Mouse (Mus musculus) neural tube, embryonic 15.5 days (tissue): ENCODE data around the gene Ciao1. TPM values are rescaled to one million over a fixed set of nuclear protein-coding genes. Genes with fewer than 3 reads are reported as not detected.
"Not testable (repeated sequence)": the region's sequence is repeated elsewhere in the genome, so short reads cannot be mapped to it uniquely, and the experiment has no call there.

ENCODE experiments used
- ATAC-seq: fragments of 200-750 bp; cut with Nextera tagmentation; 2 replicates; pipeline ENCODE4 v1.8.0; 2017; ENCODE audit warnings: mild to moderate bottlenecking, moderate TSS enrichment, moderate library complexity; ENCODE audit not compliant: low FRiP score
- H3K27ac ChIP-seq: fragments of 300-500 bp; sonication (generic); replicated peaks from 2 replicates; pipeline ENCODE4 v1.5.1; 2015; ENCODE audit warnings: mild to moderate bottlenecking, inconsistent platforms
- H3K27me3 ChIP-seq: fragments of 300-500 bp; sonication (generic); replicated peaks from 2 replicates; pipeline ENCODE4 v1.6.1; 2015; ENCODE audit warnings: inconsistent platforms
- H3K36me3 ChIP-seq: fragments of 300-500 bp; sonication (generic); 2 replicates; pipeline ENCODE4 v1.6.1; 2015; ENCODE audit warnings: inconsistent platforms
- H3K4me1 ChIP-seq: fragments of 300-500 bp; sonication (generic); 2 replicates; pipeline ENCODE4 v1.6.1; 2015; ENCODE audit warnings: inconsistent platforms
- H3K4me2 ChIP-seq: fragments of 300-500 bp; sonication (generic); 2 replicates; pipeline ENCODE4 v1.6.1; 2015; ENCODE audit warnings: inconsistent platforms, mild to moderate bottlenecking, moderate library complexity
- H3K4me3 ChIP-seq: fragments of 300-500 bp; sonication (generic); replicated peaks from 2 replicates; pipeline ENCODE4 v1.5.1; 2015; ENCODE audit warnings: mild to moderate bottlenecking, inconsistent platforms
- H3K9ac ChIP-seq: fragments of 300-500 bp; sonication (generic); replicated peaks from 2 replicates; pipeline ENCODE4 v1.6.1; 2015; ENCODE audit warnings: mild to moderate bottlenecking, inconsistent platforms
- H3K9me3 ChIP-seq: fragments of 300-500 bp; sonication (generic); replicated peaks from 2 replicates; pipeline ENCODE4 v1.6.1; 2016; ENCODE audit warnings: inconsistent platforms
- WGBS: fragments of 180-500 bp; shearing (Covaris S2); methylation state at CpG from one replicate; pipeline ENCODE4 v1.1.7; 2015; ENCODE audit warnings: mixed read lengths; 5-methylcytosine and 5-hydroxymethylcytosine counted together
- polyA plus RNA-seq: library from polyadenylated mRNA; unstranded; fragments of >200 nt; fragmentation: Nextera tagmentation; extraction: Ambion mirVana; gene quantifications from 2 replicates; pipeline ENCODE4 v1.2.1, GENCODE M21; 2015

Ciao1 gene
- polyA plus RNA-seq = 64.6 and 68.5 TPM in 2 replicates

DNA sequence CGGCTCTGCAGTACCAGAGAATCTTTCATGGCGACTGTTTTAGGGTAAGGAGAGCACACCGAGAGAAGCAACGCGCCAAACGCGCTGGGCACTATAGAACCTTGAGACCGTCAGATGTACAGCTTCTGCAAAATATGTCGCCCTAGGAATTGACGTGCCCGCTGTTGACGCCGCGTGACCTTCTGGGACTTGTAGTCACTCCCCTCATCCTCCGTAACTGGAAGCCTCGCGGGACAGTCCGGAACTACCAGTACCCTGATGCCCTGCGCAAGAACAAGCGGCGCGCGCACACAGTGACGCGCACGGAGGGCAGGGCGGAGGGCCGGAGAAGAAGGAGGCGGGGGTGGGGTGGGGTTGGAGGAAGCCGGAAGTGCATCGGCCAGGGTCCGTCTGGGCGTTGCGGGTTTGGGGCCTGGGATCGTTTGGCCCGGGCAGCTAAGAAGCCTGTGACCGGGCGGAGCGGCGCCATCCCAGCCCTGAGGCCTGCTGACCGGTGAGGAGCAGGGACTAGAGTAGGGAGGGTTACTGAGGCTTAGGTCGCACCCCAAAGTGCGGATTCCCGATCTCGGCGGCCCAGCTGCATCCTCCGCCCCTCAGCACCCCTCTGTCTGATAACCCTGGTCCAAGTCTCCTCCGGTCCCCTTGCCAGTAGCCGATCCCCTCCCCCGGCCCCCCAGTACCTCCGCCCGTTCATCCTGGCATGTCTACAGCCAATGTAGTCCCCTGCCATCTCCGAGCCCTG is at the start of gene Ciao1, which contains the start of gene Tmem127:
TSS of gene Ciao1 (minus strand) at position 225 of the 742 bp plus-strand sequence.
TSS of gene Tmem127 (plus strand) at position 317 of the 742 bp plus-strand sequence.
- Histone ChIP-seq H3K9ac (peak within 1 kb of the TSS; percentile 93), H3K27ac (peak within 1 kb of the TSS; percentile 87), H3K27me3 (no peaks in the 10 kb centered on the region), H3K4me2 (peak within 1 kb of the TSS; percentile 95), H3K4me1 (peaks cover 38% of the 10 kb centered on the region), H3K4me3 (peak within 1 kb of the TSS; percentile 86), H3K9me3 (no peaks in the 10 kb centered on the region), H3K36me3 (peaks cover 31% of the 10 kb centered on the region)
- ATAC-seq = peak; percentile 98
- under 1% methylated on average over 53 of the region's 53 CpGs for WGBS

DNA sequence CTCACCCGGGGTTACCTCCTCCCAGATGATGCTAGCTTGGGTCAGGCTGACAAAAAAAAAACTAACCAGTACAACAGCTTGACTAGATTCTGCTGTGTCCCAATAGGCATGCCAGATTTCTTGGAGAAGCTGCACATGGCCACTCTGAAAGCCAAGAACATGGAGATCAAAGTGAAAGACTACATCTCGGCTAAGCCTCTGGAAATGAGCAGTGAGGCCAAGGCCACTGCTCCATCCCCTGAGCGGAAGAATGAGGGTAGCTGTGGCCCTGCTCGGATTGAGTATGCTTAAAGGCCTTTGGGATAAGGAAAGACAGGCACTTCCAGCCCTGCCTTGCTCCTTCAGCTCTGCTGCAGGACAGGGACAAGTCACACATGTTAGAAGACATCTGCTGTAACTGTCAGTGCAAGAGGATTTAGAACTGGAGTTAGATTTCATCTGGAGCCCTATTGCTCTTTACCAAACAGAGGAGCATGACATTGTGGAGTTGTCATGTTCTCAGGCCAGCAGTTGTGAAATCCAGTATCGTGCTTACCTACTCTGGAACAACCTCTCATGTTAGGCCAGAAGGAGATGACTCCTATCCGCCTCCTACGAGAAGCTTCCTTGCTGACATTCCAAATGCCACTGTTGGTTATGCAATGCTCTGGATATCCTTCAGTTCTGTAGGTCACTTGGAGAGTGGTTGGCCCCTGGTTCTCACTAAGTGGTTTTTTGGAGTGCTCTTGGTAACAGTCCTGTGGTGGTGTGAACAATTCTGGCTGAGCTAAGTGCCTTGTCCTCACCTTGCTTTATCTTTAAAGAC is 49.6 kb upstream of the Ciao1 start:
- Histone ChIP-seq H3K27me3 (no peaks in the 10 kb centered on the region), H3K4me2 (no peak overlapping the region), H3K36me3 (peaks cover 81% of the 10 kb centered on the region), H3K4me1 (no peaks in the 10 kb centered on the region), H3K4me3 (no peak overlapping the region), H3K9me3 (no peaks in the 10 kb centered on the region), H3K27ac (no peak overlapping the region), H3K9ac (no peak overlapping the region)
- no peak for ATAC-seq
- 96% methylated on average over 7 of the region's 7 CpGs for WGBS

DNA sequence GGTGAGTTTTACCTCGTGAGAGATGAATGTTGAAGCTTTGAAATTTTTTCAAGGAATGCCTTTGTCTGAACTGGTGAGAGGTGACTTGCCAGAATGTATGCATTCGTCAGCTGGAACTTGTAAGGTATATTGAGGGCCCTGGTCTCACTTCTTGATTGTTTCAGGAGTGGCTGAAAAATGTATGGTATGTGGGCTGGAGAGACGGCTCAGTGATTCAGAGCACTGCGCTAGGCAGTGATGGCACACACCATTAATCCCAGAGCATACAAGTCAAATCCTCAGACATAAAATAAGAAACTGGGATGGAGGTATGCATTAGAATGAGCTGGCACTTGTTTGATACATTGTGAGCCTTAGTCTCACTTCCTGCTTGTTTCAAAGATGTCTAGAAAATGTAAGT is 44.6 kb upstream of the Ciao1 start:
- Histone ChIP-seq H3K4me2 (no peak overlapping the region), H3K9me3 (no peaks in the 10 kb centered on the region), H3K4me3 (no peak overlapping the region), H3K27ac (no peak overlapping the region), H3K9ac (no peak overlapping the region), H3K27me3 (no peaks in the 10 kb centered on the region), H3K4me1 (no peaks in the 10 kb centered on the region), H3K36me3 (peaks cover 71% of the 10 kb centered on the region)
- ATAC-seq = no peak
- 92% methylated on average over 4 of the region's 4 CpGs for WGBS

DNA sequence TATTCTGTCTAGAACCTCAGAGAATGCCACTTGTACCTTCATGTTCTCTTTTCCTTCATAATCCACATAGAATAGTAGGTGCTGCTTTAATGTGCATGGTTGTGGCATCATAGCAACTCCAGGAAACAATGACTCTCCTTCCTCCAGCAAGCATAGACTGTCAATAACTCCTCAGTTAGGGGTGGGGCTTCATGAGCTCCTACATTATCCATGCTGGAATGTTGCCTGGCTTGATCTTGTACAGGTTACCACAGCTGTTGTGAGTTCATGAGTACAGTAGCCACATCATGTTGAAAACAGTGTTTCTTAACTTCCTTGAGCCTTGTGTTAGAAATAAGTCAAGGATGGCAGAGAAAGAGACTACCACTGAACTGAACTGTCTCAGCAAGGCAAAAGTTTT is 30.5 kb upstream of the Ciao1 start:
- peaks cover 18% of the 10 kb centered on the region for H3K4me1 ChIP-seq
- no peak for ATAC-seq
- no peaks in the 10 kb centered on the region for H3K9me3 ChIP-seq
- no peak overlapping the region for H3K27ac ChIP-seq
- H3K36me3 ChIP-seq = no peaks in the 10 kb centered on the region
- no peaks in the 10 kb centered on the region for H3K27me3 ChIP-seq
- no peak overlapping the region for H3K4me3 ChIP-seq
- H3K4me2 ChIP-seq = no peak overlapping the region
- no peak overlapping the region for H3K9ac ChIP-seq

DNA sequence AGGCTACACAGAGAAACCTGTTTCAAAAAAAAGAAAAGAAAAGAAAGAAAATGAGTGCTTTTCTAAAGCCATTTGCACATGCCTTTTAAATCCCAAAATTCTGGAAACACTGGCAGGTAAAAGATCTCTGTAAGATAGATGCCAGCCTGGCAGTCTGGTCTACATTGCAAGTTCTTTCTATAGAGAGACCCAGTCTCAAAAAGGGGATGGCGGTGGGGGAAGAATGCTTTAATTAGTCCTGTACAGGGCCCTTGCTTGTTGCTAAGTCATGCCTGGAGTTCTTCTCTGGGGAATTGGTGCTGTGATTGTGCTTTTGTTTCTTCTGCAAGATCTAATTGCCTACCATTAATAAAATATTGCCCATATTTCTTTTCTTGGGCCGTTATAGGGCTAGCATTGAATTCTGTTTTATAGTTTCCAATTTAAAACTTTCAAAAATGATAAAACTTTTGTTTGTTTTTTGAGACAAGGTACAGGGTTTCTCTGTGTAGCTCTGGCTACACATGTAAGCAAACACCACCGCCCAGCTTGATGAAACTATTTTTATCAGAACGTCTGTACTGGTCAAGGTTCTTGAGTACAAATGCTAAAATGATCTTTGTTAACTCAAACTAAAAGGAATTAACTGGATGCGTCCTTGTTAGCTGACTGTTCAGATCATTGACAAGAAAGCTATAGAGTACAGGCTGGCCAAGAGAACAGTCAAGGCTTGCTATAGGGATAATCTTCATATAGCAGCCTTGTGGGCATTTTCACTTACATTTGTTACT is 28.1 kb upstream of the Ciao1 start:
- H3K36me3 ChIP-seq = no peaks in the 10 kb centered on the region
- H3K9me3 ChIP-seq = no peaks in the 10 kb centered on the region
- H3K27ac ChIP-seq = no peak overlapping the region
- no peak for ATAC-seq
- no peak overlapping the region for H3K4me2 ChIP-seq
- H3K4me3 ChIP-seq = no peak overlapping the region
- no peaks in the 10 kb centered on the region for H3K27me3 ChIP-seq
- H3K9ac ChIP-seq = no peak overlapping the region
- 74% methylated on average over 5 of the region's 5 CpGs for WGBS
- H3K4me1 ChIP-seq = peaks cover 34% of the 10 kb centered on the region

DNA sequence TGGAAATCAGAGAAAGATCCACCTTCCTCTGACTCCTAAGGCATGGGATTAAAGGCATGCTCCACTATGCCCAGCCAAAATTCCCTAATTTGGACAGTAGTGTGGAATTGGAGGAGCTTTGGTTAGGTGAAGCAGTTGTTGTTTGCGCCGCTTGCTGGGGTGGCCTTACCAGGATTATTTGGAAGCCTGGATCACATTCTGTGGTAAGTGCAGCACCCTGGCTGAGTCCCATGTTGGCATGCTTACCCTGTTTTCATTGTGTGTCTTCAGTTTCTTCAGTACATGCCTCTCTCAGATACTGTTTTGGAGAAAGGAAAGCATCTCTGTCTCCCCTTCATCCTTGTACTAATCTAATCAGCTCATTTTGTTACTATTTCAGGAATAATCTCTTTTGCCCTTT is 27.0 kb upstream of the Ciao1 start:
- H3K4me2 ChIP-seq = no peak overlapping the region

DNA sequence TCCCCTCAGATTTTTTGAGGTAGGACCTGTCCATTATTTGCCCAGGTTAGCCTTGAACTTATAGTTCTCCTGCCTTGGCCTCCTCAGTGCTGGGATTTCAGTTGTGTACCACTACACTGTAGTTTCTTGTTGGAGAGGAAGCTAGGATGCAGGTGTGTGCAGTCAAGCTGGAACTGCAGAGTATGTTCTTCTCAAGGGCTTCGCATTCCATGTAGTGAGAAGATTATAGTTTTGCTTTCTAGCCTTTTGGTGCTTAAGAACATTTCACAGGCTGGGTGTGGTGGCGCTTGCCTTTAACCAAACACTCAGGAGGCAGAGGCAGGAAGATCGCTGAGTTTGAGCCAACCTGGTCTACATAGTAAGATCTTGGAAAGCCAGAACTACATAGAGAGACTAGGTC is 25.2 kb upstream of the Ciao1 start:
- H3K4me3 ChIP-seq = no peak overlapping the region
- 98% methylated on average over 3 of the region's 3 CpGs for WGBS
- H3K9ac ChIP-seq = no peak overlapping the region
- H3K27ac ChIP-seq = no peak overlapping the region
- no peak for ATAC-seq
- H3K4me2 ChIP-seq = no peak overlapping the region
- H3K36me3 ChIP-seq = no peaks in the 10 kb centered on the region
- H3K9me3 ChIP-seq = no peaks in the 10 kb centered on the region
- peaks cover 40% of the 10 kb centered on the region for H3K4me1 ChIP-seq
- no peaks in the 10 kb centered on the region for H3K27me3 ChIP-seq

More for the DNA sequence above, 27.0 kb upstream of the Ciao1 start:
- no peak for ATAC-seq
- Histone ChIP-seq H3K4me1 (peaks cover 34% of the 10 kb centered on the region), H3K27me3 (no peaks in the 10 kb centered on the region), H3K4me3 (no peak overlapping the region), H3K27ac (no peak overlapping the region), H3K36me3 (no peaks in the 10 kb centered on the region), H3K9ac (no peak overlapping the region), H3K9me3 (no peaks in the 10 kb centered on the region)
- 91% methylated on average over 2 of the region's 2 CpGs for WGBS

DNA sequence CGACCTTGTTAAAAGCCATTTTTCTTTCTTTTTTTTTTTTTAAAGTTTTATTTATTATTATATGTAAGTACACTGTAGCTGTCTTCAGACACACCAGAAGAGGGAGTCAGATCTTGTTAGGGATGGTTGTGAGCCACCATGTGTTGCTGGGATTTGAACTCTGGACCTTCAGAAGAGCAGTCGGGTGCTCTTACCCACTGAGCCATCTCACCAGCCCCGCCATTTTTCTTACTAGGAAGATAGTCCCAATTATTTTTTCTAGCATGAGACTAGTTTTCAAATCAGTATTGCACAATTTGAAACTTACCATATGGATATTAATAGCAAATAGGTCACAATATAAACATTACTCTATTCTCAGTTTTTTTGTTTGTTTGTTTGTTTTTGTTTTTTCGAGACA is 24.4 kb upstream of the Ciao1 start:
- H3K36me3 ChIP-seq, H3K27me3 ChIP-seq, H3K27ac ChIP-seq, H3K4me3 ChIP-seq, H3K9me3 ChIP-seq, ATAC-seq, H3K9ac ChIP-seq: not testable (repeated sequence)
- 94% methylated on average over 4 of the region's 4 CpGs for WGBS
- peak overlapping the region; percentile 85 for H3K4me2 ChIP-seq
- peaks cover 40% of the 10 kb centered on the region for H3K4me1 ChIP-seq

DNA sequence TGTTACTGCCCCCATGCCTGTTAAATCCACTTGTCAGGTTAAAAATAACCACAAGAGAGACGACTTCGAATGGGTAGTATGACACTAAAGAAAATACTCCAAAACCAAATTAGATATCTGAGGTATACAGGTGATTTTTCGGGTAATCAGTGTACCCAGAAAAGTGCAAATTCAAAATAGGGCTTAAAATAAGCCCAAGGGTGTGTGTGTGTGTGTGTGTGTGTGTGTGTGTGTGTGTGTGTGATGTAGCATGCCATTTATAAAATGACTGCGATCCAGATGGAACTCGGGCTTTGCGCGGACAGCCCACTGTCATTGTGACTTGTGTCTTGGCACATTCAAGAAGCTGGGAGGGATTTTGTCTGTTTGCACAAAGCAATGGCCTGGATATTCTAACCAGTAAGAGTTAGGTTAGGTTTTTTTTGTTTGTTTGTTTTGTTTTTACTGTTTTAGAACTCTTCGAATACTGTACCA is 23.5 kb upstream of the Ciao1 start:
- Histone ChIP-seq H3K4me2 (peak overlapping the region; percentile 85), H3K27me3 (no peaks in the 10 kb centered on the region)
- WGBS = 12% methylated on average over 8 of the region's 8 CpGs

DNA sequence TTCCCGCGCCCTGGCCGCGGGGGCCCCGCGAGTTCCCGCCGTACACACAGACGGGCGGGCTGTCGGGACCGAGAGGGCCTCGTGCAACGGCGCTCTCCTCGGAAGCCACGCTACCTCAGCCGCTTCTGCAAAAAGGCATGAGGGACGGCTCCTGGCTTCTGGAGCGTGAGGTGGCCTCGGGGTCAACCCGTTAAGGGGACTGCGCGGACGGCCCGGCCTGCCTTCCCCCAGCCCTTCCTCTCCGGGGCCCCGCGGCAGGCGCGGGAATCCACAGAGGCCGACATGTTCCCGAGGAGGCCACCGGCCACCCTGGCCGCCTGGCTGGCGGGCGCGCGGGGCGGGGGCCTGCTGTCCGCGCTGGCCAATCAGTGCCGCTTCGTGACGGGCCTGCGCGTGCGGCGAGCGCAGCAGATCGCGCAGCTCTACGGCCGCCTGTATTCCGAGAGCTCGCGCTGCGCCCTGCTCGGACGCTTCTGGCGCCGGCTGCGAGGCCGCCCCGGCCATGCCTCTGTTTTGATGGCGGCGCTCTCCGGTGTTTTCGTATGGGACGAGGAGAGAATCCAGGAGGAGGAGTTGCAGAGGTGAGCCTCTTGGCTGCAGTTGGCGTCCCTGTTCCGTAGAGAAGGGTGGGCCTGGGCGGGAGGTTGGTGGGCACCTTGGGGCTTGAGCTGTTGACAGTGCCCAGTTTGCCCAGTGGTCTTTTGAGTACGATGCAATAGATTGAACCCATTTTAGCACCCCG is 22.9 kb upstream of the Ciao1 start:
- Histone ChIP-seq H3K4me3 (peak overlapping the region; percentile 100), H3K9ac (peak overlapping the region; percentile 96), H3K36me3 (no peaks in the 10 kb centered on the region), H3K27ac (peak overlapping the region; percentile 96), H3K27me3 (no peaks in the 10 kb centered on the region), H3K4me1 (peaks cover 36% of the 10 kb centered on the region), H3K9me3 (no peaks in the 10 kb centered on the region), H3K4me2 (peak overlapping the region; percentile 85)
- under 1% methylated on average over 73 of the region's 75 CpGs for WGBS
- peak; percentile 96 for ATAC-seq

More for the DNA sequence above, 23.5 kb upstream of the Ciao1 start:
- Histone ChIP-seq H3K9ac (peak overlapping the region; percentile 96), H3K4me1 (peaks cover 39% of the 10 kb centered on the region), H3K9me3 (no peaks in the 10 kb centered on the region), H3K4me3 (peak overlapping the region; percentile 100), H3K27ac (peak overlapping the region; percentile 96), H3K36me3 (no peaks in the 10 kb centered on the region)
- no peak for ATAC-seq
